ENCODE assay signal across 8 mouse cellular contexts in genomic region chr11:118198296-118198600, GRCm38 (mm10). TPM values are rescaled to one million over a fixed set of nuclear protein-coding genes. Genes with fewer than 3 reads are reported as not detected.
DNase-seq lines count a peak whose midpoint lies in the region; ATAC-seq lines count a peak whose summit lies in the region.

No protein-coding gene starts in this region.

- no peaks in the 10 kb centered on the region for H3K36me3 ChIP-seq in heart, embryonic 14.5 days (ENCODE audit: control insufficient read depth, insufficient read depth, low read length)
- 0 out of 2 replicates have a peak, but pooled peaks cover 5% of the 10 kb centered on the region for H3K36me3 ChIP-seq in forebrain, embryonic 12.5 days (replicated peaks)

- H3K27ac ChIP-seq in heart, embryonic 14.5 days (replicated peaks in 1 of 2; ENCODE audit: control insufficient read depth in 1 of 2, insufficient read depth in 1 of 2, low read depth in 2 of 2, low read length in 2 of 2), result peak overlapping the region; percentile 40 to 74
- peak overlapping the region; percentile 9 for H3K27ac ChIP-seq in brown adipose tissue, adult 24 weeks (replicated peaks; ENCODE audit: low read depth, low read length)
- H3K27ac ChIP-seq in forebrain, embryonic 12.5 days, result peak overlapping the region; percentile 91

- H3K4me3 ChIP-seq in heart, embryonic 14.5 days (ENCODE audit: control insufficient read depth in 1 of 2, insufficient read depth in 1 of 2, low read depth in 1 of 2, low read length in 2 of 2), result no peak overlapping the region
- no peak overlapping the region; the same call in 1 of the 2 replicates for H3K4me3 ChIP-seq in brown adipose tissue, adult 24 weeks (ENCODE audit: insufficient read depth, low read depth, low read length)
- peak overlapping the region; percentile 24 for H3K4me3 ChIP-seq in forebrain, embryonic 12.5 days (replicated peaks)

- no peaks in the 10 kb centered on the region for H3K27me3 ChIP-seq in heart, embryonic 14.5 days (ENCODE audit: control insufficient read depth, insufficient read depth, low read length)
- H3K27me3 ChIP-seq in forebrain, embryonic 12.5 days, result 0 out of 2 replicates have a peak, but pooled peaks cover under 1% of the 10 kb centered on the region

- H3K4me1 ChIP-seq in heart, embryonic 14.5 days (ENCODE audit: control insufficient read depth in 2 of 2, insufficient read depth in 2 of 2, low read length in 2 of 2), result peaks cover 69 to 93% of the 10 kb centered on the region in 2 experiments
- peaks cover 89% of the 10 kb centered on the region for H3K4me1 ChIP-seq in brown adipose tissue, adult 24 weeks (ENCODE audit: control insufficient read depth, insufficient read depth, insufficient read length, low read length)
- peaks cover 79% of the 10 kb centered on the region for H3K4me1 ChIP-seq in forebrain, embryonic 12.5 days

- no peak for DNase-seq in heart, postnatal 4 days
- DNase-seq in mesoderm, embryonic 11.5 days (ENCODE audit: low read depth, low spot score), result peak; percentile 45
- DNase-seq in spleen, postnatal 4 days (ENCODE audit: low spot score in 2 of 2), result no peak
- no peak for DNase-seq in Muller cell, postnatal 12 days (ENCODE audit: inconsistent ontology term)
- DNase-seq in retina, embryonic 14.5 days (ENCODE audit: low spot score), result no peak

- peak overlapping the region; percentile 44 for H3K9ac ChIP-seq in heart, embryonic 14.5 days (ENCODE audit: low read length)
- peak overlapping the region; percentile 56 for H3K9ac ChIP-seq in forebrain, embryonic 12.5 days

- no peak for ATAC-seq in heart, embryonic 14.5 days (ENCODE audit: insufficient number of reproducible peaks, insufficient read depth, low FRiP score, low read depth)
- no peak for ATAC-seq in forebrain, embryonic 12.5 days (ENCODE audit: low FRiP score)

- H3K9me3 ChIP-seq in heart, embryonic 14.5 days (ENCODE audit: control insufficient read depth, low read length), result no peaks in the 10 kb centered on the region
- no peaks in the 10 kb centered on the region for H3K9me3 ChIP-seq in forebrain, embryonic 12.5 days

- WGBS in heart, embryonic 14.5 days, result 50% methylated on average over 2 of the region's 2 CpGs
- 8% methylated on average over 2 of the region's 2 CpGs for WGBS in forebrain, embryonic 12.5 days

- H3K4me2 ChIP-seq in heart, embryonic 14.5 days (ENCODE audit: low read length), result peak overlapping the region; percentile 48; the same call in 1 of the 2 replicates
- H3K4me2 ChIP-seq in forebrain, embryonic 12.5 days, result peak overlapping the region; percentile 46

RNA-seq across cellular contexts. Expression of gene Cyth1, which starts 50.1 kb away (rescaled TPM):
- polyA plus RNA-seq in heart, embryonic 14.5 days (2014; fragmentation: Nextera tagmentation; extraction: Ambion mirVana), result 12.7 and 15.9 TPM in 2 replicates
- total RNA-seq in heart, postnatal 4 days (2021), result 10 to 100 TPM; 38.3 to 39.1 TPM
- polyA plus RNA-seq in brown adipose tissue, adult 24 weeks (2012; ENCODE audit: insufficient read depth, insufficient read length, missing spikeins), result 37.2 and 41.9 TPM in 2 replicates
- polyA plus RNA-seq in forebrain, embryonic 12.5 days (2016; fragmentation: Nextera tagmentation; extraction: Ambion mirVana), result 24.0 and 24.9 TPM in 2 replicates

Comparison
In these comparisons a context has a peak if more than half of its experiments do, and no peak if none do; other contexts are left out.
1. H3K27ac ChIP-seq: peak in every context shown above with its lines; median percentile 91 in forebrain, embryonic 12.5 days; 57 in heart, embryonic 14.5 days; 9 in brown adipose tissue, adult 24 weeks.